Mouse (Mus musculus): ENCODE data around the gene Oprd1.

Gene Oprd1

GRCm38 (mm10) chr4:132078296-132078714 lies 66.0 kb downstream of the Oprd1 start:
- DNase-seq, result no peak

- DNase-seq, result no peak
Measured at GRCm38 (mm10) chr4:132077445-132077844, 66.8 kb downstream of the Oprd1 start.

GRCm38 (mm10) chr4:132076480-132077405 lies 67.5 kb downstream of the Oprd1 start:
- DNase-seq, result no peak

GRCm38 (mm10) chr4:132075796-132076195 lies 68.5 kb downstream of the Oprd1 start:
- no peak for DNase-seq

GRCm38 (mm10) chr4:132074933-132075769 lies 69.1 kb downstream of the Oprd1 start, which contains the start of gene Epb41:
Gene Epb41, minus strand, starts transcription at chr4:132075321.
- peak; percentile 100 for DNase-seq

GRCm38 (mm10) chr4:132074077-132074932 lies 70.0 kb downstream of the Oprd1 start, which contains the start of gene Gm10300:
Gene Gm10300, plus strand, starts transcription at chr4:132074697.
- no peak for DNase-seq

- no peak for DNase-seq
Measured at GRCm38 (mm10) chr4:132072946-132073345, 71.3 kb downstream of the Oprd1 start.

GRCm38 (mm10) chr4:132072156-132072555 lies 72.1 kb downstream of the Oprd1 start:
- DNase-seq, result no peak

GRCm38 (mm10) chr4:132071674-132072073 lies 72.6 kb downstream of the Oprd1 start:
- no peak for DNase-seq

GRCm38 (mm10) chr4:132067938-132068235 lies 76.4 kb downstream of the Oprd1 start:
- peak; percentile 61 for DNase-seq

- peak; percentile 50 for DNase-seq
Measured at GRCm38 (mm10) chr4:132067112-132067937, 77.0 kb downstream of the Oprd1 start.

GRCm38 (mm10) chr4:132066101-132066773 lies 78.0 kb downstream of the Oprd1 start:
- DNase-seq, result peak; percentile 64

GRCm38 (mm10) chr4:132065578-132065977 lies 78.7 kb downstream of the Oprd1 start:
- DNase-seq, result no peak

GRCm38 (mm10) chr4:132064550-132064949 lies 79.7 kb downstream of the Oprd1 start:
- DNase-seq, result no peak

GRCm38 (mm10) chr4:132062934-132063884 lies 81.1 kb downstream of the Oprd1 start:
- DNase-seq, result no peak

GRCm38 (mm10) chr4:132062289-132062688 lies 82.0 kb downstream of the Oprd1 start:
- no peak for DNase-seq
